Mouse (Mus musculus): ENCODE measurements at regions not wholly inside any gene's neighbourhood (a gene's known extent, or its start where the extent isn't known, plus 50 kb on each side); places are given as distances from the start of the nearest gene placed in this dataset.

- no peak overlapping the region for H3K27ac ChIP-seq (ENCODE audit: low read depth, low read length)
- no peak for ATAC-seq (ENCODE audit: low read depth)
- H3K4me2 ChIP-seq (ENCODE audit: low read depth, low read length) = no peak overlapping the region
- H3K27me3 ChIP-seq (ENCODE audit: control insufficient read depth, insufficient read depth, low read length) = no peaks in the 10 kb centered on the region
- H3K9me3 ChIP-seq (ENCODE audit: control insufficient read depth, low read length) = no peaks in the 10 kb centered on the region
- no peaks in the 10 kb centered on the region for H3K4me1 ChIP-seq (ENCODE audit: control insufficient read depth, insufficient read depth, low read length)
- H3K9ac ChIP-seq (replicated peaks; ENCODE audit: low read depth, low read length) = no peak overlapping the region
- no peaks in the 10 kb centered on the region for H3K36me3 ChIP-seq (ENCODE audit: control insufficient read depth, insufficient read depth, low read length)
- 88% methylated on average over 1 of the region's 1 CpGs for WGBS
- H3K4me3 ChIP-seq (ENCODE audit: low read depth, low read length) = no peak overlapping the region
Measured at GRCm38 (mm10) chr3:70384235-70384634, 376.8 kb downstream of the Otol1 start.

GRCm38 (mm10) chr3:70385961-70386360, 378.5 kb downstream of the Otol1 start:
- 87% methylated on average over 4 of the region's 4 CpGs for WGBS
- Histone ChIP-seq H3K27ac (ENCODE audit: low read depth, low read length) (no peak overlapping the region), H3K9ac (replicated peaks; ENCODE audit: low read depth, low read length) (no peak overlapping the region), H3K4me2 (ENCODE audit: low read depth, low read length) (no peak overlapping the region), H3K4me3 (ENCODE audit: low read depth, low read length) (no peak overlapping the region), H3K4me1 (ENCODE audit: control insufficient read depth, insufficient read depth, low read length) (no peaks in the 10 kb centered on the region), H3K36me3 (ENCODE audit: control insufficient read depth, insufficient read depth, low read length) (no peaks in the 10 kb centered on the region), H3K9me3 (ENCODE audit: control insufficient read depth, low read length) (no peaks in the 10 kb centered on the region), H3K27me3 (ENCODE audit: control insufficient read depth, insufficient read depth, low read length) (no peaks in the 10 kb centered on the region)
- ATAC-seq (ENCODE audit: low read depth) = no peak

- 89% methylated on average over 2 of the region's 2 CpGs for WGBS
- H3K27me3 ChIP-seq (ENCODE audit: control insufficient read depth, insufficient read depth, low read length) = no peaks in the 10 kb centered on the region
- H3K4me3 ChIP-seq (ENCODE audit: low read depth, low read length) = no peak overlapping the region
- H3K4me2 ChIP-seq (ENCODE audit: low read depth, low read length) = no peak overlapping the region
- H3K4me1 ChIP-seq (ENCODE audit: control insufficient read depth, insufficient read depth, low read length) = no peaks in the 10 kb centered on the region
- no peaks in the 10 kb centered on the region for H3K36me3 ChIP-seq (ENCODE audit: control insufficient read depth, insufficient read depth, low read length)
- H3K9me3 ChIP-seq (ENCODE audit: control insufficient read depth, low read length) = no peaks in the 10 kb centered on the region
- no peak for ATAC-seq (ENCODE audit: low read depth)
- H3K27ac ChIP-seq (ENCODE audit: low read depth, low read length) = no peak overlapping the region
- H3K9ac ChIP-seq (replicated peaks; ENCODE audit: low read depth, low read length) = no peak overlapping the region
Measured at GRCm38 (mm10) chr3:70401187-70401586, 393.8 kb downstream of the Otol1 start.

DNA sequence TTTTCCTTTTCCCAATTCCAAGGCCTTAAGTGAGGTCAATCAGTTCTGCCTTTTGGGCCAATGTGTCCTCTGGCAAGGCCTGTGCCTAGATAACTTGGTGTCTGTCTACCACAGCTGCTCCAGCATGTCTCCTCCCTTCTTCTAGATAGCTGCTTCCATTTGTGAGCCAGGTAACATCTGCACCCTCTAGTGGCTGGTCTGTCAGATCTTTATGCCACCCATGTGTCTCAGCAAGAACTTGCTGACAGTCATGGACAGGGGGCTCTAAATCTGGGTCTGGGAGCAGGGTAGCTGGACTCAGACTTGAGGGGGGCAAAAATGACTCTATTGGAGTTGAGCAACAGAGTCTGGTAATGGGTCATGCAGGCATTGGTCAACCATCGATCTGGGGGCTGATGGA, 399.2 kb downstream of the Otol1 start:
- Histone ChIP-seq H3K9ac (replicated peaks; ENCODE audit: low read depth, low read length) (no peak overlapping the region), H3K27ac (ENCODE audit: low read depth, low read length) (no peak overlapping the region), H3K4me1 (ENCODE audit: control insufficient read depth, insufficient read depth, low read length) (no peaks in the 10 kb centered on the region), H3K4me2 (ENCODE audit: low read depth, low read length) (no peak overlapping the region), H3K27me3 (ENCODE audit: control insufficient read depth, insufficient read depth, low read length) (no peaks in the 10 kb centered on the region), H3K9me3 (ENCODE audit: control insufficient read depth, low read length) (no peaks in the 10 kb centered on the region), H3K36me3 (ENCODE audit: control insufficient read depth, insufficient read depth, low read length) (no peaks in the 10 kb centered on the region), H3K4me3 (ENCODE audit: low read depth, low read length) (no peak overlapping the region)
- ATAC-seq (ENCODE audit: low read depth) = no peak
- 97% methylated on average over 1 of the region's 1 CpGs for WGBS

- WGBS = 45% methylated on average over 4 of the region's 4 CpGs
- Histone ChIP-seq H3K27me3 (ENCODE audit: control insufficient read depth, insufficient read depth, low read length) (no peaks in the 10 kb centered on the region), H3K4me1 (ENCODE audit: control insufficient read depth, insufficient read depth, low read length) (no peaks in the 10 kb centered on the region), H3K4me2 (ENCODE audit: low read depth, low read length) (no peak overlapping the region), H3K4me3 (ENCODE audit: low read depth, low read length) (no peak overlapping the region), H3K27ac (ENCODE audit: low read depth, low read length) (no peak overlapping the region), H3K9me3 (ENCODE audit: control insufficient read depth, low read length) (no peaks in the 10 kb centered on the region), H3K9ac (replicated peaks; ENCODE audit: low read depth, low read length) (no peak overlapping the region), H3K36me3 (ENCODE audit: control insufficient read depth, insufficient read depth, low read length) (no peaks in the 10 kb centered on the region)
- ATAC-seq (ENCODE audit: low read depth) = no peak
Measured at GRCm38 (mm10) chr3:70418273-70418672, 410.9 kb downstream of the Otol1 start.

DNA sequence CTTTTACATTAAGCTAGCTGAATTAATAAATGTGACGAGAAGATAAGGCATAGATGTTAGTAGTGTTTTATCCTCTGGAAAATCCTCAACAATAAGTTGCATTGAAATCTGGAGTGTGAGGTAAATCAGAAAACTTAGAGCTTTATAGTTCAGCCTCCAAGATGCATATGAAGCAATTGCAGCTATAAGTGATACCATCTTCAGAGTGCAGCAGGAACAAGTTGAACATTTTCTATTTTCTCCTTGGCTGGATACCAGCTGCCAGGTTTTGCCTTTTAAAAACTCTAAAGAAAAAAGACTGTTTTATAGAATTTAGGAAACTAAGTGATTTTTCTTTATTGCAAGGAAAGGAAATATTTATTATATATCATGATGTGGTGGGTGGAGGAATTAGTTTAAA, 414.6 kb downstream of the Otol1 start:
- Histone ChIP-seq H3K4me1 (ENCODE audit: control insufficient read depth, insufficient read depth, low read length) (no peaks in the 10 kb centered on the region), H3K36me3 (ENCODE audit: control insufficient read depth, insufficient read depth, low read length) (no peaks in the 10 kb centered on the region), H3K27ac (ENCODE audit: low read depth, low read length) (no peak overlapping the region), H3K4me3 (ENCODE audit: low read depth, low read length) (no peak overlapping the region), H3K4me2 (ENCODE audit: low read depth, low read length) (no peak overlapping the region), H3K9me3 (ENCODE audit: control insufficient read depth, low read length) (no peaks in the 10 kb centered on the region), H3K27me3 (ENCODE audit: control insufficient read depth, insufficient read depth, low read length) (no peaks in the 10 kb centered on the region), H3K9ac (replicated peaks; ENCODE audit: low read depth, low read length) (no peak overlapping the region)
- 84% methylated on average over 1 of the region's 1 CpGs for WGBS
- ATAC-seq (ENCODE audit: low read depth) = no peak

- Histone ChIP-seq H3K4me1 (ENCODE audit: control insufficient read depth, insufficient read depth, low read length) (no peaks in the 10 kb centered on the region), H3K27ac (ENCODE audit: low read depth, low read length) (no peak overlapping the region), H3K36me3 (ENCODE audit: control insufficient read depth, insufficient read depth, low read length) (no peaks in the 10 kb centered on the region), H3K4me2 (ENCODE audit: low read depth, low read length) (no peak overlapping the region), H3K9ac (replicated peaks; ENCODE audit: low read depth, low read length) (no peak overlapping the region), H3K27me3 (ENCODE audit: control insufficient read depth, insufficient read depth, low read length) (no peaks in the 10 kb centered on the region), H3K4me3 (ENCODE audit: low read depth, low read length) (no peak overlapping the region), H3K9me3 (ENCODE audit: control insufficient read depth, low read length) (no peaks in the 10 kb centered on the region)
- WGBS = 78% methylated on average over 3 of the region's 3 CpGs
- ATAC-seq (ENCODE audit: low read depth) = no peak
Measured at GRCm38 (mm10) chr3:70422669-70423068, 415.3 kb downstream of the Otol1 start.

GRCm38 (mm10) chr3:70436671-70437070, 429.3 kb downstream of the Otol1 start:
- 70% methylated on average over 4 of the region's 4 CpGs for WGBS
- no peaks in the 10 kb centered on the region for H3K9me3 ChIP-seq (ENCODE audit: control insufficient read depth, low read length)
- H3K4me3 ChIP-seq (ENCODE audit: low read depth, low read length) = no peak overlapping the region
- ATAC-seq (ENCODE audit: low read depth) = no peak
- no peak overlapping the region for H3K27ac ChIP-seq (ENCODE audit: low read depth, low read length)
- H3K4me1 ChIP-seq (ENCODE audit: control insufficient read depth, insufficient read depth, low read length) = no peaks in the 10 kb centered on the region
- H3K4me2 ChIP-seq (ENCODE audit: low read depth, low read length) = no peak overlapping the region
- H3K9ac ChIP-seq (replicated peaks; ENCODE audit: low read depth, low read length) = no peak overlapping the region
- no peaks in the 10 kb centered on the region for H3K36me3 ChIP-seq (ENCODE audit: control insufficient read depth, insufficient read depth, low read length)
- H3K27me3 ChIP-seq (ENCODE audit: control insufficient read depth, insufficient read depth, low read length) = no peaks in the 10 kb centered on the region

DNA sequence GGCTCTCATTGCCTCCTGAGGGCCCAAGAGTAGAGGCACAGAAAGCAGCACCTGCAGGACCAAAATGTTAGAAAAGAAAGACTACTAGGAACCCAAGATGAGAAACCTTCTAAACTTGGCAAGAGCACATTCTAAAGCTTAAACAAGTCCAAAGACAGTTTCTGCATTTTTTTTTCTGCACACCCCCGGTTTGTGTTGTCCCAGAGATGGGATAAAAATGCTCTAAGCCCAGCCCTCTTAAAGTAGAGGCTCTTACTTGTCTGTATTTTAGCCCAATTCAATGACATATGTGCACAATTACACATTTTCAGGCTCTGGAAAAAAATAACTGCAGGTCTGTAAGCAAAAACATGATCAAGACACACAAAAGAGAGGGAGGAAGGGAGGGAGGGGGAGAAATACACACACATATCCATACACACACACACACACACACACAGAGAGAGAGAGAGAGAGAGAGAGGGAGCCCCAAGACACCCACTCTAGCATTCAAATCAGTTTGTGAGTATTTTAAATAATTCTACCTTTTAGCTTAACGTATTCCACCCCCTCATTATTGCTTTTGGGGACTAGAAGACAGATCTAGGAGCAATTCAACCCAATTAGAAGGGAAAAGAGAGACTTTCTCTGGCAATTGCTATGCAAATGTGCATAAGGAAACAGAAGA, 449.9 kb downstream of the Otol1 start:
- no peak overlapping the region for H3K9ac ChIP-seq (replicated peaks; ENCODE audit: low read depth, low read length)
- ATAC-seq (ENCODE audit: low read depth) = no peak
- H3K36me3 ChIP-seq (ENCODE audit: control insufficient read depth, insufficient read depth, low read length) = no peaks in the 10 kb centered on the region
- H3K4me1 ChIP-seq (ENCODE audit: control insufficient read depth, insufficient read depth, low read length) = no peaks in the 10 kb centered on the region
- no peaks in the 10 kb centered on the region for H3K27me3 ChIP-seq (ENCODE audit: control insufficient read depth, insufficient read depth, low read length)
- 44% methylated on average over 2 of the region's 2 CpGs for WGBS
- no peak overlapping the region for H3K4me2 ChIP-seq (ENCODE audit: low read depth, low read length)
- H3K4me3 ChIP-seq (ENCODE audit: low read depth, low read length) = no peak overlapping the region
- no peak overlapping the region for H3K27ac ChIP-seq (ENCODE audit: low read depth, low read length)
- no peaks in the 10 kb centered on the region for H3K9me3 ChIP-seq (ENCODE audit: control insufficient read depth, low read length)

Measured in neural tube, embryonic 14.5 days (tissue).